Mouse (Mus musculus): ENCODE results near the gene Sult2a4. TPM values are rescaled to one million over a fixed set of nuclear protein-coding genes. Genes with fewer than 3 reads are reported as not detected.
"Not testable (repeated sequence)": the region's sequence is repeated elsewhere in the genome, so short reads cannot be mapped to it uniquely, and the experiment has no call there.

Sult2a4 gene
- polyA plus RNA-seq (2015; fragmentation: Nextera tagmentation; extraction: Ambion mirVana): not detected in 2 replicates

- 97% methylated on average over 6 of the region's 6 CpGs for WGBS
- not testable (repeated sequence) for H3K27me3 ChIP-seq (replicated peaks; ENCODE audit: control insufficient read depth, insufficient read depth, low read length); H3K4me3 ChIP-seq (ENCODE audit: low read length); H3K4me1 ChIP-seq (ENCODE audit: control insufficient read depth, insufficient read depth, low read depth, low read length); H3K36me3 ChIP-seq (ENCODE audit: control insufficient read depth, insufficient read depth, low read length); H3K27ac ChIP-seq (ENCODE audit: low read depth, low read length); H3K9me3 ChIP-seq (ENCODE audit: control insufficient read depth, low read length); H3K9ac ChIP-seq (ENCODE audit: low read depth, low read length); ATAC-seq; H3K4me2 ChIP-seq (ENCODE audit: low read length)
These were observed at the start of gene Sult2a4 for GRCm38 (mm10) chr7:13989507-13989906. TSS of gene Sult2a4 (minus strand) at chr7:13989607.

DNA sequence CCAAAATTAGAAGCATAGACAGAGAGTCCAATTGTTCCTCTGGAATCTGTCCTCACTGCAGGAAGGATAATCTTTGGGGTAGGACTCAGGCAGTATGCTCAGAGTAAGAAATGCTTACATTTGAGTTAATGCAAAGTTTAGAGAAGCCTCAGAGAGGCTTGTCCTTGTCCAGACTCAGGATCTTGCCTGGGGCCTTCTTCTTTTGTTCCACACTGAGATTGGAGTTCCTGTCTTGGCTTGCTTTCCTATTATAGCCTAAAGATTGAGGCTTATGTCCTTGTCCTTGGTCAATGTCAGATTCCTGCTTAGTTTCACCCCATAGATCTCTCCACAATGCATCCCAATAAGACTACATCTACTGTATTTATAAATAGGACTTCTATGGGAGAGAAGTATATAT lies 41.4 kb upstream of the Sult2a4 start:
- not testable (repeated sequence) for H3K4me1 ChIP-seq (ENCODE audit: control insufficient read depth, insufficient read depth, low read depth, low read length); H3K27ac ChIP-seq (ENCODE audit: low read depth, low read length); H3K9me3 ChIP-seq (ENCODE audit: control insufficient read depth, low read length); H3K4me2 ChIP-seq (ENCODE audit: low read length); H3K4me3 ChIP-seq (ENCODE audit: low read length); H3K9ac ChIP-seq (ENCODE audit: low read depth, low read length); H3K36me3 ChIP-seq (ENCODE audit: control insufficient read depth, insufficient read depth, low read length); H3K27me3 ChIP-seq (replicated peaks; ENCODE audit: control insufficient read depth, insufficient read depth, low read length); ATAC-seq

GRCm38 (mm10) chr7:14013083-14013482 lies 23.7 kb upstream of the Sult2a4 start:
- H3K27ac ChIP-seq (ENCODE audit: low read depth, low read length): no peak overlapping the region
- no peak overlapping the region for H3K4me3 ChIP-seq (ENCODE audit: low read length)
- no peak overlapping the region for H3K4me2 ChIP-seq (ENCODE audit: low read length)
- no peak for ATAC-seq
- no peaks in the 10 kb centered on the region for H3K4me1 ChIP-seq (ENCODE audit: control insufficient read depth, insufficient read depth, low read depth, low read length)
- peaks cover 14% of the 10 kb centered on the region; the same call in 1 of the 2 replicates for H3K9me3 ChIP-seq (ENCODE audit: control insufficient read depth, low read length)
- H3K9ac ChIP-seq (ENCODE audit: low read depth, low read length): no peak overlapping the region
- WGBS: 93% methylated on average over 8 of the region's 8 CpGs
- no peaks in the 10 kb centered on the region for H3K27me3 ChIP-seq (replicated peaks; ENCODE audit: control insufficient read depth, insufficient read depth, low read length)
- H3K36me3 ChIP-seq (ENCODE audit: control insufficient read depth, insufficient read depth, low read length): no peaks in the 10 kb centered on the region

GRCm38 (mm10) chr7:14010686-14011085 lies 21.3 kb upstream of the Sult2a4 start:
- H3K4me3 ChIP-seq (ENCODE audit: low read length); H3K36me3 ChIP-seq (ENCODE audit: control insufficient read depth, insufficient read depth, low read length): not testable (repeated sequence)

More at GRCm38 (mm10) chr7:14010686-14011085, 21.3 kb upstream of the Sult2a4 start:
- H3K9me3 ChIP-seq (ENCODE audit: control insufficient read depth, low read length); H3K4me2 ChIP-seq (ENCODE audit: low read length); H3K27ac ChIP-seq (ENCODE audit: low read depth, low read length); H3K27me3 ChIP-seq (replicated peaks; ENCODE audit: control insufficient read depth, insufficient read depth, low read length); H3K9ac ChIP-seq (ENCODE audit: low read depth, low read length); ATAC-seq; H3K4me1 ChIP-seq (ENCODE audit: control insufficient read depth, insufficient read depth, low read depth, low read length): not testable (repeated sequence)

Other genes starting within 250 kb of the Sult2a4 start
- not detected in 2 replicates for gene Sult2a1, start 152.2 kb downstream of the Sult2a4 start, polyA plus RNA-seq (2015; fragmentation: Nextera tagmentation; extraction: Ambion mirVana)
- not detected in 2 replicates for gene Sult2a3, start 133.4 kb upstream of the Sult2a4 start, polyA plus RNA-seq (2015; fragmentation: Nextera tagmentation; extraction: Ambion mirVana)

Data from hindbrain, embryonic 16.5 days (tissue).